Mouse (Mus musculus): ENCODE measurements at regions not wholly inside any gene's neighbourhood (a gene's known extent, or its start where the extent isn't known, plus 50 kb on each side); places are given as distances from the start of the nearest gene placed in this dataset.

DNA sequence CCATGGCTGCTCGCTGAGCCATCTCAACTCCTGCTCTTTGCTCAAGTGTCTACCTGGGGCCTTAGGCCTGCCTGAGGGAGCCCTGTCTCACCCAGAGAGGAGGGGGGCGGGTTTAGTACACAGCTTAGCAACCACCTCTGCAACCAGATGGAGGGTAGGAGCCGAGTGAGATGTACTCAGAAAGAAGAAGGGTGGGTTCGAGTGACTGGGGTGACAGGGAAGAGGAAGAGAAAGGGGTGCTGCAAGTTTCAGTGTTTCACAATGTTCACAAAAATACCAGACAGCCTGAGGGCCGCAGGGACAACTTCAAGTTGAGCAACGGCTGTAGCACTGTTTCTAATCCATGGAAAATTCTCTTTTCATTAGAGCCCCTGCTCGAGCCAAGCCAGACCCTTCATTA, 84.4 kb downstream of the Zfp36l2 start:
- ATAC-seq (ENCODE audit: low FRiP score) = no peak
- 69% methylated on average over 7 of the region's 7 CpGs for WGBS
- Histone ChIP-seq H3K27me3 (replicated peaks) (no peaks in the 10 kb centered on the region), H3K36me3 (no peaks in the 10 kb centered on the region), H3K27ac (replicated peaks) (no peak overlapping the region), H3K4me3 (replicated peaks) (no peak overlapping the region), H3K9ac (replicated peaks) (no peak overlapping the region), H3K4me2 (no peak overlapping the region), H3K4me1 (peaks cover 9% of the 10 kb centered on the region; the same call in 1 of the 2 replicates), H3K9me3 (replicated peaks) (no peaks in the 10 kb centered on the region)

DNA sequence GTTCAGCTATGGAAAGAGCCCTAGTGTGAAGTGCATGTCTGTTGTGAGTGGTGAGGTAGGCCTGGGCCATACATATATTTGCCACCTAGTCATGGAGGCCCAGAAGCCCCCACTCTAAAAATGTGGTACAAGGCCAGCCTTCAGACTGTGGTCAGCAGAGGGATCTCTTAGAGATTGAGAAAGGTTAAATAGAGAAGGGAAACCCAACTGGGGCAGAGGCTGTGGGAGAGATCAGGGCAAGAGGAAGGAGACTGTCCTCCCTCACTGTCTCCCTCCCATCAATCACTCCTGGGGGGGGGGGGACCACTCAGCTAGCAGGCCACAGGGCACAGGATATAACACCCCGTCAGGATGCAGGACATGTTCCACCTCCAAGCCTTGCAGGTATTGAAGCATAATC, 86.1 kb downstream of the Zfp36l2 start:
- H3K9ac ChIP-seq (replicated peaks) = no peak overlapping the region
- H3K36me3 ChIP-seq = no peaks in the 10 kb centered on the region
- peaks cover 17% of the 10 kb centered on the region for H3K4me1 ChIP-seq
- H3K9me3 ChIP-seq (replicated peaks) = no peaks in the 10 kb centered on the region
- WGBS = 88% methylated on average over 1 of the region's 1 CpGs
- H3K27ac ChIP-seq (replicated peaks) = no peak overlapping the region
- no peak overlapping the region for H3K4me3 ChIP-seq (replicated peaks)
- ATAC-seq (ENCODE audit: low FRiP score) = no peak
- H3K4me2 ChIP-seq = no peak overlapping the region
- no peaks in the 10 kb centered on the region for H3K27me3 ChIP-seq (replicated peaks)

GRCm38 (mm10) chr17:84100523-84100922, 87.2 kb downstream of the Zfp36l2 start:
- H3K27me3 ChIP-seq (replicated peaks) = no peaks in the 10 kb centered on the region
- H3K4me1 ChIP-seq = peaks cover 28% of the 10 kb centered on the region
- no peaks in the 10 kb centered on the region for H3K9me3 ChIP-seq (replicated peaks)
- WGBS = 46% methylated on average over 10 of the region's 10 CpGs
- no peak overlapping the region for H3K9ac ChIP-seq (replicated peaks)
- ATAC-seq (ENCODE audit: low FRiP score) = no peak
- peak overlapping the region; percentile 34; the same call in 1 of the 2 replicates for H3K27ac ChIP-seq (replicated peaks)
- no peak overlapping the region for H3K4me2 ChIP-seq
- no peak overlapping the region for H3K4me3 ChIP-seq (replicated peaks)
- H3K36me3 ChIP-seq = no peaks in the 10 kb centered on the region

GRCm38 (mm10) chr17:84099737-84100136, 88.0 kb downstream of the Zfp36l2 start:
- Histone ChIP-seq H3K4me2 (no peak overlapping the region), H3K4me3 (replicated peaks) (no peak overlapping the region), H3K27me3 (replicated peaks) (no peaks in the 10 kb centered on the region), H3K9ac (replicated peaks) (no peak overlapping the region), H3K4me1 (peaks cover 30% of the 10 kb centered on the region), H3K36me3 (no peaks in the 10 kb centered on the region), H3K9me3 (replicated peaks) (no peaks in the 10 kb centered on the region), H3K27ac (replicated peaks) (peak overlapping the region; percentile 34; the same call in 1 of the 2 replicates)
- WGBS = 79% methylated on average over 9 of the region's 9 CpGs
- ATAC-seq (ENCODE audit: low FRiP score) = no peak

- 95% methylated on average over 6 of the region's 6 CpGs for WGBS
- H3K4me1 ChIP-seq = peaks cover 30% of the 10 kb centered on the region
- H3K27me3 ChIP-seq (replicated peaks) = no peaks in the 10 kb centered on the region
- no peak overlapping the region for H3K4me3 ChIP-seq (replicated peaks)
- H3K36me3 ChIP-seq = no peaks in the 10 kb centered on the region
- no peaks in the 10 kb centered on the region for H3K9me3 ChIP-seq (replicated peaks)
- ATAC-seq (ENCODE audit: low FRiP score) = no peak
- no peak overlapping the region for H3K9ac ChIP-seq (replicated peaks)
- no peak overlapping the region for H3K4me2 ChIP-seq
- H3K27ac ChIP-seq (replicated peaks) = peak overlapping the region; percentile 77; the same call in 1 of the 2 replicates
These were observed 89.8 kb downstream of the Zfp36l2 start for GRCm38 (mm10) chr17:84097871-84098430.

GRCm38 (mm10) chr17:84097286-84097685, 90.5 kb downstream of the Zfp36l2 start:
- ATAC-seq (ENCODE audit: low FRiP score) = no peak
- H3K27ac ChIP-seq (replicated peaks) = peak overlapping the region; percentile 77
- H3K36me3 ChIP-seq = no peaks in the 10 kb centered on the region
- H3K27me3 ChIP-seq (replicated peaks) = no peaks in the 10 kb centered on the region
- WGBS = 61% methylated on average over 13 of the region's 13 CpGs
- H3K4me3 ChIP-seq (replicated peaks) = no peak overlapping the region
- H3K4me1 ChIP-seq = peaks cover 30% of the 10 kb centered on the region
- H3K4me2 ChIP-seq = peak overlapping the region; percentile 87; the same call in 1 of the 2 replicates
- no peaks in the 10 kb centered on the region for H3K9me3 ChIP-seq (replicated peaks)
- H3K9ac ChIP-seq (replicated peaks) = no peak overlapping the region

GRCm38 (mm10) chr17:84096345-84097260, 91.1 kb downstream of the Zfp36l2 start:
- H3K4me1 ChIP-seq = peaks cover 30% of the 10 kb centered on the region
- peak overlapping the region; percentile 51 for H3K9ac ChIP-seq (replicated peaks)
- peak overlapping the region; percentile 87 for H3K4me2 ChIP-seq
- no peaks in the 10 kb centered on the region for H3K27me3 ChIP-seq (replicated peaks)
- no peaks in the 10 kb centered on the region for H3K36me3 ChIP-seq
- H3K4me3 ChIP-seq (replicated peaks) = peak overlapping the region; percentile 41
- peak overlapping the region; percentile 77 for H3K27ac ChIP-seq (replicated peaks)
- WGBS = 1% methylated on average over 59 of the region's 59 CpGs
- no peaks in the 10 kb centered on the region for H3K9me3 ChIP-seq (replicated peaks)
- ATAC-seq (ENCODE audit: low FRiP score) = peak; percentile 89

DNA sequence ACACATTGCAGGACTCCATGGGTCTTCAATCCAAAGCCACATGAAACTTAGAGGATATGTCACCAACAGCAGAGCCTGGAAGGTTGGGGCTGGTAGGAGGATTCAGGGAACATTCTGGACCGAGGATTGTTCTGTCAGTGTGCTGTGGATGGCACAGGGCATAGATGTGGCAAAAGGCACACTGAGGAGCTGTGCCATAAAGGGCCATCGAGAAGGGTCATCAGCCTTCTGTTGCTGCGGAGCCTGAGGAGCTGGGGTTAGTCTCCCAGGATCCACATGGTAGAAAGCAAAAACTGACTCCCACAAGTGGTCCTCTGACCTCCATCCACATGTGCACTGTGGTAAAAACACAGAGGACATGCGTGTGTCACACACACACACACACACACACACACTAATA, 91.9 kb downstream of the Zfp36l2 start:
- no peaks in the 10 kb centered on the region for H3K36me3 ChIP-seq
- no peaks in the 10 kb centered on the region for H3K27me3 ChIP-seq (replicated peaks)
- 10% methylated on average over 4 of the region's 4 CpGs for whole genome bisulfite sequencing
- no peak overlapping the region for H3K4me3 ChIP-seq (replicated peaks)
- peaks cover 30% of the 10 kb centered on the region for H3K4me1 ChIP-seq
- peak overlapping the region; percentile 77 for H3K27ac ChIP-seq (replicated peaks)
- H3K4me2 ChIP-seq = peak overlapping the region; percentile 87; the same call in 1 of the 2 replicates
- no peaks in the 10 kb centered on the region for H3K9me3 ChIP-seq (replicated peaks)
- ATAC-seq (ENCODE audit: low FRiP score) = 0 out of 2 replicates have a peak, but pooled peaks have one; percentile 2
- no peak overlapping the region; the same call in 1 of the 2 replicates for H3K9ac ChIP-seq (replicated peaks)

DNA sequence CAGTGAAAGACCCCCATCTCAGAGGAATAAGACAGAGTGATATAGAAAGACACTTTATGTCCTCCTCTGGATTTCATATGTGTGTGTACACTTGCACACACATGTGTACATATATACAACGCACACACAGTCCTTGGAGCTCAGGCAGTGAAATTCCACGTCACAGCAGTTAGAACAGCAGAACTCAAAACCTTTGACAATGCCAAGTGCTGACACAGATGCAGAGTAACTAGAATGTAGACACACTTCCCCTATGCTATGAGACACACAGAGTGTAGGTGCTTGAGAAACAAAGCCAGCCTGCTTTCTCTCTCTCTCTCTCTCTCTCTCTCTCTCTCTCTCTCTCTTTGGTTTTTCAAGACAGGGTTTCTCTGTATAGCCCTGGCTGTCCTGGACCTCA, 92.7 kb downstream of the Zfp36l2 start:
- peaks cover 23% of the 10 kb centered on the region for H3K4me1 ChIP-seq
- 88% methylated on average over 2 of the region's 2 CpGs for WGBS
- no peak for ATAC-seq (ENCODE audit: low FRiP score)

GRCm38 (mm10) chr17:84086394-84086793, 101.4 kb downstream of the Zfp36l2 start:
- no peak overlapping the region for H3K4me2 ChIP-seq
- H3K27ac ChIP-seq (replicated peaks) = no peak overlapping the region
- no peak overlapping the region for H3K4me3 ChIP-seq (replicated peaks)
- H3K9ac ChIP-seq (replicated peaks) = no peak overlapping the region
- ATAC-seq (ENCODE audit: low FRiP score) = no peak
- no peaks in the 10 kb centered on the region for H3K36me3 ChIP-seq
- no peaks in the 10 kb centered on the region for H3K27me3 ChIP-seq (replicated peaks)
- peaks cover 31% of the 10 kb centered on the region for H3K4me1 ChIP-seq
- 85% methylated on average over 12 of the region's 12 CpGs for WGBS
- no peaks in the 10 kb centered on the region for H3K9me3 ChIP-seq (replicated peaks)

More for the DNA sequence above, 92.7 kb downstream of the Zfp36l2 start:
- Histone ChIP-seq H3K4me3 (replicated peaks) (no peak overlapping the region), H3K27ac (replicated peaks) (no peak overlapping the region), H3K9ac (replicated peaks) (no peak overlapping the region), H3K9me3 (replicated peaks) (no peaks in the 10 kb centered on the region), H3K36me3 (no peaks in the 10 kb centered on the region), H3K27me3 (replicated peaks) (no peaks in the 10 kb centered on the region), H3K4me2 (no peak overlapping the region)

DNA sequence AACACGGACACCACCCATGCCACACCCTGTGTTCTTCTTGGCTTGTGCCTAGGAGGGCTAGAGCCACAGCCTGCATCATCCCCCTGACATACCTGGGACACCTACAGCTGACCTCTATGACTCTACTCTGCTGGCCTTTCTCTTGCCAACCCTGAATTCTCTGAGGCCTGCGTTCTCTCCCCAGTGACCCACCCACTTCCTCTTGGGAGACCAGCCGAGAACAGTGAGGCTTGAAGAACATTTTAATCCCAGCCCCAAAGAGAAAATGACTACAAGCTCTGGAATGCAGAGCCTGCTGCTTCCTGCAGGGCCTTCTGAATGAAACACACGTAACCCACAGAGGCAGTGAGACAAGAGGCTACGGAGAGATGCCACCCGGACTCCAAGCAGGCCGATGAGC, 102.0 kb downstream of the Zfp36l2 start:
- H3K4me1 ChIP-seq = peaks cover 31% of the 10 kb centered on the region
- no peak for ATAC-seq (ENCODE audit: low FRiP score)
- 53% methylated on average over 7 of the region's 7 CpGs for WGBS
- no peak overlapping the region for H3K9ac ChIP-seq (replicated peaks)
- H3K4me3 ChIP-seq (replicated peaks) = no peak overlapping the region
- no peak overlapping the region for H3K4me2 ChIP-seq
- H3K9me3 ChIP-seq (replicated peaks) = no peaks in the 10 kb centered on the region
- H3K27me3 ChIP-seq (replicated peaks) = no peaks in the 10 kb centered on the region
- H3K27ac ChIP-seq (replicated peaks) = peak overlapping the region; percentile 15; the same call in 1 of the 2 replicates
- H3K36me3 ChIP-seq = no peaks in the 10 kb centered on the region

DNA sequence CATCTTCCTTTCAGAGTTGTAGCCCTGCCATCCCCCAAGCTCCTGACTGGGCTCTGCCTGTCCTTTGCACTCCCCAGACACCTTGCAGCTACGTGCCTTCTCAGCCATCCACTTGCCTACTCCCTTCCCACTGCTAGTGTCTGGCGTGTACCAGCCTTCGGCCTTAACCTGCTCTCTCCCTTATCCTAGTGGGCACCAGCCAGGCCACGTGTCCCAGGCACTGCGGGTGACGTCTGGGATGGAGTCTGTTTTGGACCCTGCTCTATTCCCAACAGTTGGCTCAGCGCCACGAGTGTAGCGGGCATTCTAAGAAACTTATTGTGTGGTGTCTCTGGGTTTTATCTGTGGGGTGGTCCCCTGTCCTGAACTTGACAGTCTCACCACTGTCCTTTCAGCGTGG, 102.5 kb downstream of the Zfp36l2 start:
- H3K36me3 ChIP-seq = no peaks in the 10 kb centered on the region
- H3K4me3 ChIP-seq (replicated peaks) = no peak overlapping the region
- H3K9ac ChIP-seq (replicated peaks) = no peak overlapping the region
- no peaks in the 10 kb centered on the region for H3K27me3 ChIP-seq (replicated peaks)
- 58% methylated on average over 10 of the region's 10 CpGs for WGBS
- H3K4me1 ChIP-seq = peaks cover 31% of the 10 kb centered on the region
- H3K9me3 ChIP-seq (replicated peaks) = no peaks in the 10 kb centered on the region
- H3K4me2 ChIP-seq = no peak overlapping the region
- ATAC-seq (ENCODE audit: low FRiP score) = no peak
- 0 out of 2 replicates have a peak overlapping the region, but pooled peaks have one; percentile 15 for H3K27ac ChIP-seq (replicated peaks)

Measured in neural tube, embryonic 15.5 days (tissue).